Mouse (Mus musculus): ENCODE results near the gene Bpifb9a.
"Not testable (repeated sequence)": the region's sequence is repeated elsewhere in the genome, so short reads cannot be mapped to it uniquely, and the experiment has no call there.

GRCm38 (mm10) chr2:154242726-154243125 lies 14.9 kb upstream of the Bpifb9a start:
- TF ChIP-seq TAL1, GATA1 (IDR thresholded peaks at IDR 0.05; ENCODE audit: low read length): not testable (repeated sequence)
